Mouse (Mus musculus) forebrain, embryonic 11.5 days (tissue): ENCODE data around the gene Gnai2. TPM values are rescaled to one million over a fixed set of nuclear protein-coding genes. Genes with fewer than 3 reads are reported as not detected.
"Not testable (repeated sequence)": the region's sequence is repeated elsewhere in the genome, so short reads cannot be mapped to it uniquely, and the experiment has no call there.

Experiments used
- ATAC-seq: fragments of 200-750 bp; cut with Nextera tagmentation; replicated peaks from 2 replicates; pipeline ENCODE4 v1.8.0; 2017; ENCODE audit warnings: moderate TSS enrichment; ENCODE audit not compliant: low FRiP score
- DNase-seq: peaks from one replicate; pipeline ENCODE4 v3.0.0-alpha.2; 2017; ENCODE audit warnings: low spot score
- H3K27ac ChIP-seq: fragments of 300-500 bp; sonication (generic); 2 replicates; pipeline ENCODE4 v1.5.1; 2014; ENCODE audit warnings: low read depth, low read length
- H3K27me3 ChIP-seq: fragments of 300-500 bp; sonication (generic); 2 replicates; pipeline ENCODE4 v1.6.1; 2014; ENCODE audit warnings: mild to moderate bottlenecking, low read length, mixed read lengths; ENCODE audit not compliant: control insufficient read depth, insufficient read depth
- H3K36me3 ChIP-seq: fragments of 300-500 bp; sonication (generic); 2 replicates; pipeline ENCODE4 v1.6.1; 2014; ENCODE audit warnings: mild to moderate bottlenecking, low read length, moderate library complexity, mixed read lengths; ENCODE audit not compliant: control insufficient read depth, insufficient read depth
- H3K4me1 ChIP-seq: fragments of 300-500 bp; sonication (generic); replicated peaks from 2 replicates; pipeline ENCODE4 v1.6.1; 2014; ENCODE audit warnings: low read length, mixed read lengths; ENCODE audit not compliant: control insufficient read depth, insufficient read depth
- H3K4me2 ChIP-seq: fragments of 300-500 bp; sonication (generic); 2 replicates; pipeline ENCODE4 v1.6.1; 2014; ENCODE audit warnings: low read depth, mild to moderate bottlenecking, low read length, moderate library complexity, mixed read lengths; ENCODE audit not compliant: severe bottlenecking
- H3K4me3 ChIP-seq: fragments of 300-500 bp; sonication (generic); 2 replicates; pipeline ENCODE4 v1.5.1; 2014; ENCODE audit warnings: low read depth, low read length
- H3K9ac ChIP-seq: fragments of 300-500 bp; sonication (generic); 2 replicates; pipeline ENCODE4 v1.6.1; 2014; ENCODE audit warnings: low read length
- H3K9me3 ChIP-seq: fragments of 300-500 bp; sonication (generic); 2 replicates; pipeline ENCODE4 v1.6.1; 2016; ENCODE audit warnings: low read length, mixed read lengths; ENCODE audit not compliant: control insufficient read depth
- WGBS: fragments of 180-500 bp; shearing (Covaris S2); extraction: QIAGEN DNeasy Blood & Tissue Kit; methylation state at CpG from one replicate; pipeline ENCODE4 v1.1.7; 2014; 5-methylcytosine and 5-hydroxymethylcytosine counted together
- polyA plus RNA-seq: library from polyadenylated mRNA; unstranded; fragments of >200 nt; fragmentation: Nextera tagmentation; extraction: Ambion mirVana; gene quantifications from 2 replicates; pipeline ENCODE4 v1.2.1, GENCODE M21; 2014

Gene Gnai2
- polyA plus RNA-seq, 1 experiment from 2014 or later, result 527 TPM

GRCm38 (mm10) chr9:107568331-107569261 is 66.6 kb downstream of the Gnai2 start:
- H3K27me3 ChIP-seq, result no peaks in the 10 kb centered on the region
- H3K4me3 ChIP-seq, result peak overlapping the region; percentile 79
- H3K36me3 ChIP-seq, result peaks cover 19% of the 10 kb centered on the region
- peak overlapping the region; percentile 81 for H3K4me2 ChIP-seq
- H3K9me3 ChIP-seq, result no peaks in the 10 kb centered on the region; the same call in 1 of the 2 replicates
- DNase-seq (peak; percentile 91), ATAC-seq (peak; percentile 88)
- peak overlapping the region; percentile 81 for H3K27ac ChIP-seq
- H3K4me1 ChIP-seq, result peaks cover 26% of the 10 kb centered on the region
- WGBS, result under 1% methylated on average over 41 of the region's 41 CpGs
- H3K9ac ChIP-seq, result peak overlapping the region; percentile 94

- peak within 1 kb of the TSS; percentile 81 for H3K27ac ChIP-seq
- H3K4me2 ChIP-seq, result peak within 1 kb of the TSS; percentile 81
- 6% methylated on average over 18 of the region's 18 CpGs for WGBS
- ATAC-seq (no peak), DNase-seq (peak; percentile 58)
- H3K4me1 ChIP-seq, result peaks cover 28% of the 10 kb centered on the region
- no peaks in the 10 kb centered on the region for H3K27me3 ChIP-seq
- peaks cover 13% of the 10 kb centered on the region; the same call in 1 of the 2 replicates for H3K36me3 ChIP-seq
- peak within 1 kb of the TSS; percentile 94 for H3K9ac ChIP-seq
- peak within 1 kb of the TSS; percentile 79 for H3K4me3 ChIP-seq
- no peaks in the 10 kb centered on the region for H3K9me3 ChIP-seq
These were observed 67.4 kb downstream of the Gnai2 start, which contains the start of gene Hyal2 for GRCm38 (mm10) chr9:107567702-107568319. Gene Hyal2, plus strand, starts transcription at chr9:107567945.

- H3K4me2 ChIP-seq, result no peak overlapping the region
- no peak for ATAC-seq
- H3K4me3 ChIP-seq, result no peak overlapping the region
- peaks cover 28% of the 10 kb centered on the region for H3K4me1 ChIP-seq
- H3K9ac ChIP-seq, result no peak overlapping the region
- no peak overlapping the region for H3K27ac ChIP-seq
- WGBS, result 65% methylated on average over 3 of the region's 3 CpGs
- no peaks in the 10 kb centered on the region for H3K9me3 ChIP-seq
- DNase-seq, result no peak
- H3K36me3 ChIP-seq, result peaks cover 7% of the 10 kb centered on the region; the same call in 1 of the 2 replicates
- no peaks in the 10 kb centered on the region for H3K27me3 ChIP-seq
These were observed 68.3 kb downstream of the Gnai2 start for GRCm38 (mm10) chr9:107566855-107567254.

- 62% methylated on average over 15 of the region's 15 CpGs for WGBS
- no peak overlapping the region for H3K27ac ChIP-seq
- H3K4me2 ChIP-seq, result no peak overlapping the region
- H3K27me3 ChIP-seq, result no peaks in the 10 kb centered on the region
- H3K36me3 ChIP-seq, result peaks cover 9% of the 10 kb centered on the region; the same call in 1 of the 2 replicates
- peaks cover 24% of the 10 kb centered on the region for H3K4me1 ChIP-seq
- H3K4me3 ChIP-seq, result no peak overlapping the region
- no peak overlapping the region for H3K9ac ChIP-seq
- no peaks in the 10 kb centered on the region for H3K9me3 ChIP-seq
- DNase-seq (peak; percentile 89), ATAC-seq (no peak)
These were observed 69.0 kb downstream of the Gnai2 start for GRCm38 (mm10) chr9:107566041-107566709.

- H3K27ac ChIP-seq, H3K9ac ChIP-seq, H3K9me3 ChIP-seq, H3K4me3 ChIP-seq, DNase-seq, ATAC-seq, H3K27me3 ChIP-seq, H3K36me3 ChIP-seq, H3K4me2 ChIP-seq: not testable (repeated sequence)
- peaks cover 19% of the 10 kb centered on the region for H3K4me1 ChIP-seq
- WGBS, result 48% methylated on average over 5 of the region's 5 CpGs
These were observed 69.6 kb downstream of the Gnai2 start for GRCm38 (mm10) chr9:107565556-107565955.

Other genes with a start within 250 kb of the Gnai2 start
- 1.8 and 2.8 TPM in 2 replicates for gene Cacna2d2, start 235.8 kb downstream of the Gnai2 start, polyA plus RNA-seq
- 40.2 and 43.7 TPM in 2 replicates for gene Tmem115, start 101.4 kb downstream of the Gnai2 start, polyA plus RNA-seq
- 14.3 and 18.7 TPM in 2 replicates for gene Cyb561d2, start 93.2 kb downstream of the Gnai2 start, polyA plus RNA-seq
- gene Nprl2, start 93.1 kb downstream of the Gnai2 start, polyA plus RNA-seq, result 40.7 and 43.7 TPM in 2 replicates
- gene Zmynd10, start 88.1 kb downstream of the Gnai2 start, polyA plus RNA-seq, result 1.1 and 2.3 TPM in 2 replicates
- gene Rassf1, start 83.8 kb downstream of the Gnai2 start, polyA plus RNA-seq, result 48.2 and 51.8 TPM in 2 replicates
- gene Tusc2, start 72.1 kb downstream of the Gnai2 start, polyA plus RNA-seq, result 81.9 and 93.0 TPM in 2 replicates
- 129 and 139 TPM in 2 replicates for gene Hyal2, start 67.4 kb downstream of the Gnai2 start, polyA plus RNA-seq
- 6.0 and 6.2 TPM in 2 replicates for gene Hyal1, start 58.4 kb downstream of the Gnai2 start, polyA plus RNA-seq
- 11.3 and 15.2 TPM in 2 replicates for gene Naa80, start 56.5 kb downstream of the Gnai2 start, polyA plus RNA-seq
- gene Hyal3, start 54.5 kb downstream of the Gnai2 start, polyA plus RNA-seq, result 0.39 TPM in 1 of 2 replicates, not detected in the other
- 35.0 and 37.2 TPM in 2 replicates for gene Ifrd2, start 47.7 kb downstream of the Gnai2 start, polyA plus RNA-seq
- gene Sema3b, start 26.1 kb downstream of the Gnai2 start, polyA plus RNA-seq, result 1.7 TPM in 2 replicates
- gene Slc38a3, start 34.2 kb upstream of the Gnai2 start, polyA plus RNA-seq, result 6.7 TPM in 2 replicates
- gene Gnat1, start 44.3 kb upstream of the Gnai2 start, polyA plus RNA-seq, result 1.6 and 2.6 TPM in 2 replicates
- gene Sema3f, start 75.1 kb upstream of the Gnai2 start, polyA plus RNA-seq, result 13.2 and 15.9 TPM in 2 replicates
- 198 and 206 TPM in 2 replicates for gene Rbm5, start 135.6 kb upstream of the Gnai2 start, polyA plus RNA-seq
- gene Rbm6, start 237.9 kb upstream of the Gnai2 start, polyA plus RNA-seq, result 112 and 119 TPM in 2 replicates